Mouse (Mus musculus): ENCODE results near the gene 2200002D01Rik.
"Not testable (repeated sequence)": the region's sequence is repeated elsewhere in the genome, so short reads cannot be mapped to it uniquely, and the experiment has no call there.

The 2200002D01Rik gene

DNA sequence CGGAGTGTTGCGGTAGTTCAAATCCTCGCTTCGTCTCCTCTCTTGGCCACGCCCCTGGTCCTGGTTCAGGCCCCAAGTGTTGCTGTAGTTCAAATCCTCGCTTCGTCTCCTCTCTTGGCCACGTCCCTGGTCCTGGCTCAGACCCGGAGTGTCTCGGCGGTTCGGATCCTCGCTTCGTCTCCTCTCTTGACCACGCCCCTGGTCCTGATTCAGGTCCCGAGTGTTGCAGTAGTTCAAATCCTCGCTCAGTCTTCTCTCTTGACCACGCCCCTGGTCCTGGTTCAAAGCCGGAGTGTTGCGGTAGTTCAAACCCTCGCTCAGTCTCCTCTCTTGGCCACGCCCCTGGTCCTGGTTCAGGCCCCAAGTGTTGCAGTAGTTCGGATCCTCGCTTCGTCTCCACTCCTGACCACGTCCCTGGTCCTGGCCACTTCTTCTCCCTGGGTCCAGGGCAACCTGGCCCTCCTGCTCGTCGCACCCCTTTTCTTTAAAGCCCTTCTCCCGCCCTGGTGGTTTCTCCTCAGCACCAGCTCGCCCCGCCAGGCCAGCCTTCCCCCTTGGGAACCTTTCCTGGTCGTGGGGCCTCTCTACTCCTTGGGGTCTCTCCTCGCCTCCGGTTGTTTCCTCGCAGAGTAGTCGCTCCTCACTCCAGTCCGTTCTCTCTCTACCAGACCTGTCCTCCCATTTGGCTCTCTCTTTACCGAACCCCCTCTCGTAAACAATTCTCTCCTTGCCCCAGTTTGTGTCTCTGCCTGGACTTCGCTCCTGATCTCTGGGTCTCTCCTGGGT, 35.3 kb downstream of the 2200002D01Rik start:
- in situ Hi-C loops (cut with MboI; ENCODE audit: low pct_unique_long_range_greater_than_20kb in 1 of 2, low sequenced_read_pairs in 2 of 2, unreplicated experiment in 1 of 2) = not testable (repeated sequence)

DNA sequence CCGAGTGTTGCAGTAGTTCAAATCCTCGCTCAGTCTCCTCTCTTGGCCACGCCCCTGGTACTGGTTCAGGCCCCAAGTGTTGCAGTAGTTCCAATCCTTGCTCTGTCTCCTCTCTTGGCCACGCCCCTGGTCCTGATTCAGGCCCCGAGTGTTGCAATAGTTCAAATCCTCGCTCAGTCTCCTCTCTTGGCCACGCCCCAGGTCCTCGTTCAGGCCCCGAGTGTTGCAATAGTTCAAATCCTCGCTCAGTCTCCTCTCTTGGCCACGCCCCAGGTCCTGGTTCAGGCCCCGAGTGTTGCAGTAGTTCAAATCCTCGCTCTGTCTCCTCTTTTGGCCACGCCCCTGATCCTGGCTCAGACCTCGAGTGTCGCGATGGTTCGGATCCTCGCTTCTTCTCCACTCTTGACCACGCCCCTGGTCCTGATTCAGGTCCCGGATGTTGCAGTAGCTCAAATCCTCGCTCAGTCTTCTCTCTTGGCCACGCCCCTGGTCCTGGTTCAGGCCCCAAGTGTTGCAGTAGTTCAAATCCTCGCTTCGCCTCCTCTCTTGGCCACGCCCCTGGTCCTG, 36.0 kb downstream of the 2200002D01Rik start:
- in situ Hi-C loops (cut with MboI; ENCODE audit: low pct_unique_long_range_greater_than_20kb in 1 of 2, low sequenced_read_pairs in 2 of 2, unreplicated experiment in 1 of 2) = no loop called here

DNA sequence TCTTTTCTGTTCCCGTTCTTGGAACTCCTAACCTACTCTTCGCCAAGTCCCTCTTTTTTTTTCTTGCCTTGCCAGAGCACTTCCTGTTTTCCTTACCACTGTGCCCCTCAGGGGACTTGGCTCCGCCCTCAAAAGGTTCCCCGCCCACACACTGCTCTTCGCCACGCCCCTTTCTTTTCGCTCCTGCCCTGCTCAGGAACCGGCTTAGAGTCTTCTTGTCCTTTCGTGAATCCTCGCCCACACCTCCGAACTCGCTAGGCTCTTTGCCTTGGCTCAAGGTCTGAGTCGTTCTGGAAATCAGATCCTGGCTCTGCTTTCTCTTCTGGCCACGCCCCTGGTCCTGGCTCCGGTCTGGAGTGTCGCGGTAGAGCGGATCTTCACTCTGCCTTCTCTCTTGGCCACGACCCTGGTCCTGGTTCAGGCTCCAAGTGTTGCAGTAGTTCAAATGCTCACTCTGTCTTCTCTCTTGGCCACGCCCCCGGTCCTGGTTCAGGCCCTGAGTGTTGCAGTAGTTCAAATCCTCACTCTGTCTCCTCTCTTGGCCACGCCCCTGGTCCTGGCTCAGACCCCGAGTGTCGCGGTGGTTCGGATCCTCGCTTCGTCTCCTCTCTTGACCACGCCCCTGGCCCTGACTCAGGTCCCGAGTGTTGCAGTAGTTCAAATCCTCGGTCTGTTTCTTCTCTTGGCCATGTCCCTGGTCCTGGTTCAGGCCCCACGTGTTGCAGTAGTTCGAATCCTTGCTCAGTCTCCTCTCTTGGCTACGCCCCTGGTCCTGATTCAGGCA, 36.7 kb downstream of the 2200002D01Rik start:
- in situ Hi-C loops (cut with MboI; ENCODE audit: low pct_unique_long_range_greater_than_20kb in 1 of 2, low sequenced_read_pairs in 2 of 2, unreplicated experiment in 1 of 2) = no loop called here

DNA sequence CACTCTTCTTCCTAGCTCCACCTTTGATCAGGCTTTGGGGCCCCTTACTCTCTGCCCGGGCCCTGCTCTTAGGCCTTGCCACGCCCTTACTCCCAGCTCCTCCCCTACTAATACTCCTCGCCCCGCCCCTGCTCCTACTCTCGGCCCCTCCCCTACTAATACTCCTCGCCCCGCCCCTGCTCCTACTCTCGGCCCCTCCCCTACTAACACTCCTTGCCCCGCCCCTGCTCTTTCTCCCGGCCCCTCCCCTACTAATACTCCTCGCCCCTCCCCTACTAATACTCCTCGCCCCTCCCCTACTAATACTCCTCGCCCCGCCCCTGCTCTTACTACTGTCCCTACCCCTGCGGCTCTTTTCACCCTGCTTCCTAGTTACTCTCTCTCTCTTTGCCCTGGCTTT, 37.3 kb downstream of the 2200002D01Rik start:
- in situ Hi-C loops (cut with MboI; ENCODE audit: low pct_unique_long_range_greater_than_20kb in 1 of 2, low sequenced_read_pairs in 2 of 2, unreplicated experiment in 1 of 2) = not testable (repeated sequence)

DNA sequence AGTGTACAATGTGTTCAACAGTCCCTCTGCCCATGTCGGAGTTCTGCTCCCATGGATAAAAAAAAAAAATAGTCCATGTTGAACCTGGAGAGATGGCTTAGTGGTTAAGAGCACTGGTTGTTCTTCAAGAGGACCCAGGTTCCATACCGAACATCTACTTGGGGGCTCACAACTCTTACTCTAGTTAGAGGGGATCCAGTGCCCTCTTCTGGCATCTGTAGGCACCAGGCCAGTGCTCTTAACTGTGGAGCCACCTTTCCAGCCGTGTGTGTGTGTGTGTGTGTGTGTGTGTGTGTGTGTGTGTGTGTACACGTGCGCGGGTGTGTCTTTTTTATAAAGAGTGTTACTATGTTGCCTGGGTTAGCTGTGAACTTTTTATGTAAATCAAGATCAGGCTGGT, 45.7 kb downstream of the 2200002D01Rik start:
- in situ Hi-C loops (cut with MboI; ENCODE audit: low pct_unique_long_range_greater_than_20kb in 1 of 2, low sequenced_read_pairs in 2 of 2, unreplicated experiment in 1 of 2) = loop anchor here in 1 of 2 experiments (5.0 kb wide), 1 partner anchor 515 kb away; no protein-coding TSS in a partner anchor

All from mouse embryonic stem cell (cell line).